Mouse (Mus musculus) thymus, adult 18-20 months (tissue): ENCODE measurements around the gene Uba2.
"Not testable (repeated sequence)": the region's sequence is repeated elsewhere in the genome, so short reads cannot be mapped to it uniquely, and the experiment has no call there.

Experiments used
- DNase-seq, 2 experiments: peaks; one replicate each; pipeline ENCODE4 v3.0.0; 2022; ENCODE audit warnings: mixed read lengths in 2 of 2

Gene Uba2

GRCm38 (mm10) chr7:34165999-34166398, 3.4 kb downstream of the Uba2 start:
- DNase-seq = no peak

DNA sequence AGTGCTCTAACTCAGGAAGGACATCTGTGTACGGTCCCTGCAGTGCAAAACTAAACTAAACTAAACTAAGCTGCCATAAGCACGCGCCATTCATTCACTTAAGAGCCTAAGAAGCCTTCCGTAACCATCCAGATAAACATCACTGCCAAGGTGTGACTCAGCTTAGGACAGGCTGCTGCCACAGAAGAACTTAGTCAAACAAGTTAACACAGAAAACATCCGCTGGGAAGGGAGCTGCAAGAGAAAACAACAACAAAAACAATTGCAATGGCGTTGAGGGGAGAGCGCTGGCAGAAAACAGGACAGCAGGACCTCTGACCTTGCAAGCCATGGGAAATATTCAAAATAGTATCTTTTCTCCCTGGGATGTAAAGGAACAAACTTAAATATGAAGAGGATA, 4.7 kb downstream of the Uba2 start:
- no peak for DNase-seq

- no peak for DNase-seq
These were observed 10.2 kb downstream of the Uba2 start for GRCm38 (mm10) chr7:34159167-34159566.

DNA sequence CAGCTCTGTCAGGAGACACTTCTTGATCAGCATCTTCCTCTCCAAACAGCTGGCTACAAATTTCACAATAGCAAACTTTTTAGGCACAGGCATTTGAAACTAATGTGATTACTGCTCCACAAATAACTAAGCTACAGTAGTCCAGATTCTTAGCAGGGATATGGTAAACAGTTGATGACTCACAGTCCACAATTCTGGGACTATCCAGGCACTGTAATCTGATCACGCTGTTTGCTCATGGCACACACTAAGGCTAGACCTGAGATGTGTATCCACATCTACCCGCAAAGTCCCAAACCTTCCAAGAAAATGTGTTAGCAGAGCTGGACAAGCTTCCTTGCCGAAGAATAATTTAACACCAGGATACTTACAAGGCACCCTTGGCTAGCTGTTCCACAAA, 11.4 kb downstream of the Uba2 start:
- no peak for DNase-seq

GRCm38 (mm10) chr7:34147193-34147592, 22.2 kb downstream of the Uba2 start:
- DNase-seq = no peak

- no peak for DNase-seq
These were observed 28.3 kb downstream of the Uba2 start for GRCm38 (mm10) chr7:34141123-34141522.

- no peak for DNase-seq
These were observed 29.9 kb downstream of the Uba2 start for GRCm38 (mm10) chr7:34139493-34139892.

DNA sequence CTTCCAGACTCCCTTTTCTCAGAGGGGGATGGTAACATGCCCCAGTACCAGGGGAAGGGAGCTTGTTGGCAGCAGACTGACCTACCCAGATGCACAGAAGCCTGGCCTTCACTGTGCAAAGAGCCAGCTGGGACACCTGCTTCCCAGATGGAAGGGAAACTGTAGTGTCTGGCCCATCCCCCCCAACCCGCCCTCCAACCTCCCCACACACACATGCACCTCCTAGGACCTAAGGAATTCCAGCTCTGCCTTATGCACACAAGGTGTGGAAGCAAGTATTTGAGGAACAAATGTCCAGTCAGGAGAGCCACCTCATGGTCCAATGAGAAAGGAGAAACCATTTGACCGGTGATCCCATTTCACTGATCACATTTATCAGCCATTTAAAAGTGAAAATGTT, 35.1 kb downstream of the Uba2 start:
- DNase-seq = no peak

DNA sequence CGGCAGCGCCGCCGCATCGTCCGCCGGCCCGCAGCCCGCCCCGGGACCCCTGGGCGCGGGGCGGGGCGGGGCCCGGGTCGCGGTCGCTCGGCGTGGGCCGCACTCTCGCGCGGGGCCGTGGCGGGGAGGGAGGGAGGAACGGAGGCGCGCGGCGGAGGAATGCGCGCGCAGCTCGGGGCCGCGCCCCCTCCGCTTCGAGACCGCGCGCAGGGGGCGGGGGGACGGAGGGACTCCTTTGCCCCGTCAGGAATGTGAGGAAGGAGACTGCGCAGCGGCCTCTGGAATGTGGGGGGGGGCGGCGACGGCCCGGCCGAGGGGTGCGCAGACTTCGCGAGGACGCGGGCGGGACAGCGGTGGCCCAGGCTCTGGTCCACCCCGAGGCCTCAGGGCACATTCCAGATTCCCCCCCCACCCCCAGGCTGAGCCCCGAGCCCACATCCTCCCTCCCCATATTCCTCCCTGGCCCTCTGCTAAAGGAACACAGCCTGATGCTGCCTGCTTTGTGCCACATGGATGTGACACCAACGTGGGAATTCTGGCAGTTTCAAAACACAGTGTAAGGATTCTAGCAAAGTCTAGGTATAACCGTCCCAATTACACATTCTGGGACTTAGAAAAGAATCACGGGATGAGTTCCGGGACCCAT, 36.2 kb downstream of the Uba2 start, which contains the start of gene Wtip:
Gene Wtip, minus strand, starts transcription at position 152 of the 646 bp plus-strand sequence.
- DNase-seq = no peak

DNA sequence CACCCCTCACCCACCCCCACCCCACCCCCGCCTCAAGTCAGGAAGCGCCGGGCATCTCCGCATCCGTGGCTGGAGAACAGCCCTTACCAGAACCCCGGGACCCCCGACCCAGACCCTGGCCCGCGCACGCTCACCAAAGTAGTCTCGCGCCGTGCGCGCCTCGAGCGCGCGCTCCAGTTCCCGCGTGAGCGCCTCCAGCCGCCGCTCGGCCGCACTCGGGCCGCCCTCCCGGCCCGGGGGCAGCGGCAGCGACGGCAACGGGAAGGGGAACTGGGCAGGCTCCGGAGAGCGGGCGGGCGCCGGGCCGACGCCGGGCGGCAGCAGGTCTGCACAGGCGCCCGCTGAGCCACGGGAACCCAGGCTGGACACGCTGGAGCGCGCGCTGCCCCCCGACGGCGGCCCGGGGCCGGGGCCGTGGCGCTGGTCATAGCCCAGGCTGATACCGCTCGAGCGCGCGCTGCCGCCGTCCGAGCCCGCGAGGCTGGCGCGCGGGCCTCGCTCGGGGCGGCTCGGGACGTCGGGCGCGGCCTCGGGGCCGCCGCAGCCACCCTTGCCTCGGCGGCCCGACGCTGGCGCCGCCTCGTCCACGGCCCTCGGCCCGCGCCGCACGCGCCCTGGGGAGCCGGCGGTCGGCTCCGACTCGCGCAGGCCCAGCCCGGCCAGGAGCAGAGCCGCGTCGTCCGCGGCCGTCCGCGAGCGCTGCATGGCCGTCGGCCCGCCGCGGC, 36.9 kb downstream of the Uba2 start:
- no peak for DNase-seq

DNA sequence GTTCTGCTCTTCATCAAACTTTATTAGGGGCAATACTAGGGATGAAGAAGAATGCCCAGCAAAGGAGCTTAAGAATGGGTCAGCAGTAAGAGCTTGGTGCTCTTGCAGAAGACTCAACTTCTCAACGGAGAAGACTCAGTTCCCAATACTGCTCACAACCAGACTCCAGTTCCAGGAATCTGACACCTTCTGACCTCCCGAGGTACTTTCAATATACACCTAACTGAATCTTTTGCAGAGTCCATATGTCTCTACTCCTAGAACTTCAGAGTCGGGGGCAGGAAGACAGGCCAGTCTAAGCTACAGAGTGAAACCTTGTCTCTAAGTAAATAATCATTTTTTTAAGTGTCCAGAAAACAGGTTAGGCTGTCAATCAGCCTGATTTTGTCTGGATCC, 37.4 kb downstream of the Uba2 start:
- DNase-seq = no peak

GRCm38 (mm10) chr7:34131118-34131517, 38.3 kb downstream of the Uba2 start:
- no peak for DNase-seq

- DNase-seq = no peak
These were observed 43.1 kb downstream of the Uba2 start for GRCm38 (mm10) chr7:34126291-34126690.

DNA sequence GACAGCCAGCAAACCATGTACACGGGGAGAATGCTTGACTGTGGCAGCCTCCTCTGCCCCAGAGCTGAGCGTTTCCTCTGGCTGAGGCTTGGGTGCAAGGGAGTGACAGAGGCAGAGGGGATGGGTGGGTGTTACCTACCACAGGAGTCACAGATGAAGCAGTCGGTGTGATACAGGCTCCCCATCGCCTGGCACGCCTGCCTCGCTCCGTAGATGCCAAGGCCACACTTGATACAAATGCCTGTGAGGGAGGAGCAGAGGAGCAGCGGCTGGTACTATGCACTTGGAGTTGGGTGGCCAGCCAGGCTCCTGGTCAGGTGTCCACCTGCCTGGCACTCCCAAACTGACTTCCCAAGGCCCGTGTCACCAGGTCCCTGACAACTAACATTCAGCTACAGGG, 44.1 kb downstream of the Uba2 start:
- no peak for DNase-seq

DNA sequence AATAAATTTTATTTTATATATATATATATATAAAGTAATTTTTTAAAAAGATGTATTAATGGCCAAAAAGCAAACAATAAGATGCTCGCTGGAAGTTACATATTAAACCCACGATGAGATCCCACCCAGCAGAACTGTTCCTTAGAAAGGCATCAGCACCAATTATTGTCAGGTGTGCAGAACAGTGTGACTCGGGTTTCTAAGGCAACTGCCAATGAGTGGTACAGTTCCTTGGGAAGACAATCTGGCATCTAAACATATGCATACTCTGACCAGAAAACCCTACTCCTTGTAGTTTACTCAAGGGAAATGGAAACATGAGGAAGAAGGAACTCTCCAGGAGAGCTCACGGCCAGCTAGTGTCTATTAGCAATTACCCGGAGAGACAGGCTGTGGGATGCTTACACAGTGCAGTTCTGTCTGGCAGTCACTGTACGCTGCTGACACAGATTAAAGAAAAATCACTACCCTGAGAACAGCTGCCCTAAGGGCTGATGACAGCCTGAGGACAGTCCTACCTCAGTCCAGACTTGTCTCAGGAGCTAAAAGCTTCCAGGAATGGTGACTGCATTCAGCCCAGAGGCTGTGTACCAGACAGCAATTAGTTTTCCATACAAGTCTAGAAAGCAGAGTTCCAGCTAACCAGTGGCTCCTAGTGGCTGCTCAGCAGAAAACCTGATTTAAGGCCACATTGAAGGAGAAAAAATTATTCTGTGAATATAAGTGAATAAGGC, 46.2 kb downstream of the Uba2 start:
- no peak for DNase-seq

DNA sequence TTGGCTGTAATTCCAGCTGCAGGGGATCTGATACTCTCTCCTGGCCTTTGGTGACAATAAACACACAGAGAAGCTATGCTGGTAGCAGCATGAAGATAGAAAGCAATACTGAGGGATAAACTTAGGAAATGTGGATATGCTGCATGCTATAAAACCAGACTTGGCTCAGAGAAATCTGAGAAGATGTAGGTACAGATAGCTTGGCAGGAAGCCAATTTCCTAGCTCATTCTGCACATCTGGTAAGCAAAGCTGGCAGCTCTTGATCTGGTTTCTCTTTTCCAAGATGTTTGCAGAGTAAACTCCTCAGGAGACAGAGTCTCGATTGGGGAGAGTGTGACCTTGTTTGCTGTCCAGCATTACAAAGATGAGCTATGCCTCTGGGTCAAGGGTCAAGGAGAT, 48.8 kb downstream of the Uba2 start:
- DNase-seq = not testable (repeated sequence)

DNA sequence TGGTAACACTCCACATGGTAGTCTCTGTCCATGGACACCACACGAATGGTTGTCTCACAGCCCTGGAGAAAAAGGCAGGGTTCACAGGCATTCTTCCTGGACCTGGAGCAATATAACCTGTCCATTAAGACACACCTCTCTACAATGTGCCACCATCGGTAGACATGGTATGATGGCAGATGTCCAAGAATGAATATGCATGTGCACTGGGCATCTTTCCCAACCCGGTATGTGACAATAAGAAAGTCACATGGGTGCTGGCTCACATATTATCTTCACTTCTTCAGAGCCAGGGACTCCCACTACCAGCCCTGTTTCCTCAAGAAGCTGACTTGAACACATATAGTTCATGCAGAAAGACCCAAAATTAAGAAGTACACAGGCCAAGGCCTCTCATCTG, 52.8 kb downstream of the Uba2 start:
- DNase-seq = no peak

DNA sequence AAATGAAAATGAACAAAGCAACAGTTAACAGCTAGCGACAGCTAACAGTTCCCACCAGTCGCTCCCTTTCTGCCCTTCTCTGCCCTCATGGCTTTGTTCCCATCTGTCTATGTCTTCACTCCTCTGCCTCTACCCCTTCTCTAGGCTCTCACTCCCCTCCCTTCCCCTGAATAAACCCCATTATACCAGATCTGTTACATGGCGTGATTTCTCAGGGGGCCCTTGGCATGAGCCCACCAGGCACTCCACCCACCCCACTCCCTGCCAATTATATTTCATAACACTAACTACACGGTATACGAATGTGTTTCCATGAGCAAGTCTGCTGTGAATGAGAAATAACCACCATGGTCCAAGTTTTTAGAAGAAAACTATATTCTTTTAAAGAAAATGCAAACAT, 60.2 kb downstream of the Uba2 start:
- DNase-seq = no peak

- DNase-seq = no peak
These were observed 68.1 kb downstream of the Uba2 start for GRCm38 (mm10) chr7:34101276-34101675.

DNA sequence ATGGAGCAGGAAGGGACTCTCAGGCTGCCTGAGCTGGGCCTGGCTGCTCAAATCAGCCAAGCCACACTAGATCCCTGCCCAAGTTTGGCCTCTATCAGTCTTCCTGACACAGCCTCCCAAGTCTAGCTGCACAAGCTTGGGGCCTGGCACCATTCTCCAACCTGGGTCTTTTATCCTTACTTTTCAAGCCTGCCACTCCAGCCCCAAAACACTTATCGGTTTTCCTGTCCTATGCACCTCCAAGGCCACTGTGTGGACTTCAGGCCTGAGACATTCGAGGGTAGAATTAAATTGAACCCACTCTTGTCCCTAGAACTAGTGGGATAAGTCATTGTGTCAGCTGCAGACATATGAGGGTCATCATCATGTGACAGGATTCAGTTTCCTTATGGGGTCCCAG, 69.4 kb downstream of the Uba2 start:
- DNase-seq = no peak

DNA sequence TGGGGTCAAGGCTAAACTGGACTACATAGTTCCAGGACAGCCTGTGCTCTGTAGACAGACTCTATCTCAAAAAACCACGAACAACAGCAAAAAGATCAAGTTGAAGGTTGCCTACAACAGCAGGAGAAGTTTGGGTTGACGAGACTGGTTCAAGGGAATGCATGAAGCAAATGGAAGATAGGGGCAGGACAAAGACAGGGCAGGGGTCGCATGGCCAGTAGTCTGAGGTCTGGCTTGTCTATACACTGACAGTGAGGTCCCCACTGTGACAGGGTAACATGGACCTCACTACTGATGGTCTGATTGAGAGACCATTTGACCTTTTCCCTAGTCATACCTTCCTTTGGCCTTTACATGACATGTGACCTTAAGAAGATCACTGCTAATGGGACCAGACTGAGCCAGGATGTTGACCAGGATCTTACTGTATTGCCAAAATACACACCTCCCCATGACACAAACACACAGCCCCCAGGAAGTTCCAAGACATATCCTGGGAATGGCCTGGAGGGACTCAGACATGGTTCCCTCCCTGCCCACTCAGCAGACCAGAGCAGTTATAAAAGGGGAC, 74.4 kb downstream of the Uba2 start, which contains the start of gene Scgb1b30:
Gene Scgb1b30, plus strand, starts transcription at position 521 of the 571 bp plus-strand sequence.
- no peak for DNase-seq
